Mouse (Mus musculus): ENCODE results near the gene Lrrc8e. TPM values are rescaled to one million over a fixed set of nuclear protein-coding genes. Genes with fewer than 3 reads are reported as not detected.

Gene Lrrc8e
- total RNA-seq, 2 experiments from 2014 or later: not detected

Other genes with a start within 250 kb of the Lrrc8e start
- gene Cd209f, start 121.0 kb upstream of the Lrrc8e start, total RNA-seq (2014; fragmentation: Nextera tagmentation): 0.64 TPM in 1 of 2 replicates, not detected in the other
- not detected in 2 replicates for gene Cd209f, start 121.0 kb upstream of the Lrrc8e start, total RNA-seq (2017)
- not detected in 2 replicates for gene Cd209g, start 92.7 kb upstream of the Lrrc8e start, total RNA-seq (2014; fragmentation: Nextera tagmentation)
- not detected in 2 replicates for gene Cd209g, start 92.7 kb upstream of the Lrrc8e start, total RNA-seq (2017)
- gene Evi5l, start 60.3 kb upstream of the Lrrc8e start, total RNA-seq (2014; fragmentation: Nextera tagmentation): 4.4 and 10.5 TPM in 2 replicates
- gene Evi5l, start 60.3 kb upstream of the Lrrc8e start, total RNA-seq (2017): 4.1 and 9.4 TPM in 2 replicates
- gene Prr36, start 9.4 kb upstream of the Lrrc8e start, total RNA-seq (2014; fragmentation: Nextera tagmentation): 0.68 and 0.80 TPM in 2 replicates
- under 0.01 TPM in 1 of 2 replicates, not detected in the other for gene Prr36, start 9.4 kb upstream of the Lrrc8e start, total RNA-seq (2017)
- 29.7 and 44.6 TPM in 2 replicates for gene Map2k7, start 11.9 kb downstream of the Lrrc8e start, total RNA-seq (2014; fragmentation: Nextera tagmentation)
- 21.5 and 34.3 TPM in 2 replicates for gene Map2k7, start 11.9 kb downstream of the Lrrc8e start, total RNA-seq (2017)
- gene Gm49320, start 12.0 kb downstream of the Lrrc8e start, total RNA-seq (2014; fragmentation: Nextera tagmentation): 1.1 TPM in 1 of 2 replicates, not detected in the other
- gene Gm49320, start 12.0 kb downstream of the Lrrc8e start, total RNA-seq (2017): 0.52 TPM in 1 of 2 replicates, not detected in the other
- gene Tgfbr3l, start 21.4 kb downstream of the Lrrc8e start, total RNA-seq (2014; fragmentation: Nextera tagmentation): 13.1 and 17.0 TPM in 2 replicates
- 2.4 and 2.8 TPM in 2 replicates for gene Tgfbr3l, start 21.4 kb downstream of the Lrrc8e start, total RNA-seq (2017)
- 14.4 and 14.5 TPM in 2 replicates for gene Snapc2, start 26.3 kb downstream of the Lrrc8e start, total RNA-seq (2014; fragmentation: Nextera tagmentation)
- 12.5 and 14.5 TPM in 2 replicates for gene Snapc2, start 26.3 kb downstream of the Lrrc8e start, total RNA-seq (2017)
- gene Ctxn1, start 32.4 kb downstream of the Lrrc8e start, total RNA-seq (2014; fragmentation: Nextera tagmentation): 3.8 and 3.9 TPM in 2 replicates
- 0.60 TPM in 1 of 2 replicates, not detected in the other for gene Ctxn1, start 32.4 kb downstream of the Lrrc8e start, total RNA-seq (2017)
- 72.1 and 74.5 TPM in 2 replicates for gene Timm44, start 49.1 kb downstream of the Lrrc8e start, total RNA-seq (2014; fragmentation: Nextera tagmentation)
- gene Timm44, start 49.1 kb downstream of the Lrrc8e start, total RNA-seq (2017): 113 and 128 TPM in 2 replicates
- gene Ccl25, start 98.4 kb downstream of the Lrrc8e start, total RNA-seq (2014; fragmentation: Nextera tagmentation): 16.9 and 23.2 TPM in 2 replicates
- gene Ccl25, start 98.4 kb downstream of the Lrrc8e start, total RNA-seq (2017): 5.1 and 16.7 TPM in 2 replicates
- 99.5 and 118 TPM in 2 replicates for gene Elavl1, start 98.6 kb downstream of the Lrrc8e start, total RNA-seq (2014; fragmentation: Nextera tagmentation)
- 92.6 and 107 TPM in 2 replicates for gene Elavl1, start 98.6 kb downstream of the Lrrc8e start, total RNA-seq (2017)